Mouse (Mus musculus): ENCODE measurements around the gene Olfr1402.

Olfr1402 gene

GRCm38 (mm10) chr3:97421920-97422319 lies at the start of gene Olfr1402:
Olfr1402 (minus strand) TSS chr3:97422020.
- DNase-seq (ENCODE audit: low spot score in 2 of 2), result no peak

- DNase-seq (ENCODE audit: low spot score in 2 of 2), result no peak
Measured at GRCm38 (mm10) chr3:97455286-97455685, 33.5 kb upstream of the Olfr1402 start.

GRCm38 (mm10) chr3:97438619-97439018 lies 16.8 kb upstream of the Olfr1402 start:
- DNase-seq (ENCODE audit: low spot score in 2 of 2), result no peak

GRCm38 (mm10) chr3:97394289-97394688 lies 27.5 kb downstream of the Olfr1402 start:
- DNase-seq (ENCODE audit: low spot score in 2 of 2), result peak; percentile 5 to 15

- DNase-seq (ENCODE audit: low spot score in 2 of 2), result no peak
Measured at GRCm38 (mm10) chr3:97393079-97393478, 28.7 kb downstream of the Olfr1402 start.

GRCm38 (mm10) chr3:97370382-97370781 lies 51.4 kb downstream of the Olfr1402 start:
- DNase-seq (ENCODE audit: low spot score in 2 of 2), result no peak

- no peak for DNase-seq (ENCODE audit: low spot score in 2 of 2)
Measured at GRCm38 (mm10) chr3:97363418-97364098, 58.3 kb downstream of the Olfr1402 start.

- DNase-seq (ENCODE audit: low spot score in 2 of 2), result no peak
Measured at GRCm38 (mm10) chr3:97358448-97358847, 63.4 kb downstream of the Olfr1402 start.

Measured in natural killer cell, adult 2 months (primary cell).